Mouse (Mus musculus) MEL (cell line): ENCODE measurements around the gene Kbtbd12. TPM values are rescaled to one million over a fixed set of nuclear protein-coding genes. Genes with fewer than 3 reads are reported as not detected.

Experiments
- DNase-seq: peaks from one replicate; pipeline ENCODE4 v3.0.0; 2011; ENCODE audit warnings: low read depth, low spot score
- H3K27ac ChIP-seq: 2 replicates; pipeline ENCODE4 v1.5.1; 2012; ENCODE audit warnings: low read depth, mild to moderate bottlenecking, control low read depth, low read length, moderate library complexity; ENCODE audit not compliant: control insufficient read depth
- H3K27me3 ChIP-seq, 2 experiments: fragments of 150-350 bp in 1 of 2; sonication (generic) in 1 of 2; 2 replicates each; pipeline ENCODE4 v1.6.1; 2012; ENCODE audit warnings: low read length in 2 of 2, mild to moderate bottlenecking in 2 of 2, improper control_type of control experiment in 1 of 2, moderate library complexity in 1 of 2; ENCODE audit not compliant: insufficient read depth in 2 of 2, control insufficient read depth in 1 of 2
- H3K36me3 ChIP-seq, 2 experiments: 2 replicates each; pipeline ENCODE4 v1.6.1; 2012 to 2014; ENCODE audit warnings: low read length in 2 of 2, improper control_type of control experiment in 1 of 2, inconsistent platforms in 1 of 2, mild to moderate bottlenecking in 1 of 2; ENCODE audit not compliant: insufficient read depth in 2 of 2, control insufficient read depth in 1 of 2
- H3K4me1 ChIP-seq, 2 experiments: fragments of 150-350 bp in 1 of 2; sonication (generic) in 1 of 2; 2 replicates each; pipeline ENCODE4 v1.6.1; 2012; ENCODE audit warnings: low read length in 2 of 2, improper control_type of control experiment in 1 of 2, mild to moderate bottlenecking in 1 of 2; ENCODE audit not compliant: insufficient read depth in 2 of 2, control insufficient read depth in 1 of 2
- H3K4me3 ChIP-seq, 2 experiments: fragments of 150-350 bp in 1 of 2; sonication (generic) in 1 of 2; 2 replicates each; pipeline ENCODE4 v1.5.1; 2012; ENCODE audit warnings: low read depth in 2 of 2, low read length in 2 of 2, mild to moderate bottlenecking in 2 of 2, moderate library complexity in 2 of 2, control low read depth in 1 of 2, improper control_type of control experiment in 1 of 2; ENCODE audit not compliant: control insufficient read depth in 1 of 2, insufficient read depth in 1 of 2
- H3K79me2 ChIP-seq: 2 replicates; pipeline ENCODE4 v1.6.1; 2012; ENCODE audit warnings: mild to moderate bottlenecking, low read length, moderate library complexity; ENCODE audit not compliant: control insufficient read depth, poor library complexity, insufficient read depth
- H3K9ac ChIP-seq: 2 replicates; pipeline ENCODE4 v1.6.1; 2012; ENCODE audit warnings: low read depth, mild to moderate bottlenecking, control low read depth, low read length, moderate library complexity; ENCODE audit not compliant: control insufficient read depth, poor library complexity, severe bottlenecking
- H3K9me3 ChIP-seq: fragments of 150-350 bp; sonication (generic); replicated peaks from 2 replicates; pipeline ENCODE4 v1.6.1; 2012; ENCODE audit warnings: mild to moderate bottlenecking, low read length, improper control_type of control experiment, moderate library complexity; ENCODE audit not compliant: insufficient read depth
- CTCF ChIP-seq, 3 experiments: IDR thresholded peaks in 2 of 3; conservative IDR thresholded peaks in 1 of 3; 2 replicates each; pipeline ENCODE4 v1.5.1; 2011 to 2012; ENCODE audit warnings: low read length in 3 of 3, low read depth in 2 of 3, mild to moderate bottlenecking in 2 of 3, improper control_type of control experiment in 1 of 3, inconsistent platforms in 1 of 3, mixed read lengths in 1 of 3, moderate library complexity in 1 of 3; ENCODE audit not compliant: control insufficient read depth in 1 of 3, insufficient read depth in 1 of 3, poor library complexity in 1 of 3, severe bottlenecking in 1 of 3
- E2F4 ChIP-seq: IDR thresholded peaks from 2 replicates; pipeline ENCODE4 v1.6.1; 2011; ENCODE audit warnings: low read depth, low read length, improper control_type of control experiment, borderline replicate concordance
- ELF1 ChIP-seq: IDR thresholded peaks from 2 replicates; pipeline ENCODE4 v1.6.1; 2014; ENCODE audit warnings: low read depth, mild to moderate bottlenecking, inconsistent platforms, low read length, improper control_type of control experiment, moderate library complexity
- ETS1 ChIP-seq: IDR thresholded peaks from 2 replicates; pipeline ENCODE4 v1.6.1; 2012; ENCODE audit warnings: low read depth, mild to moderate bottlenecking, inconsistent platforms, low read length, improper control_type of control experiment, moderate library complexity
- HCFC1 ChIP-seq: IDR thresholded peaks from 2 replicates; pipeline ENCODE4 v1.6.1; 2012; ENCODE audit warnings: low read depth, mild to moderate bottlenecking, inconsistent platforms, low read length, improper control_type of control experiment, moderate library complexity
- JUND ChIP-seq: IDR thresholded peaks from 2 replicates; pipeline ENCODE4 v1.6.1; 2011; ENCODE audit warnings: low read depth, mild to moderate bottlenecking, improper control_type of control experiment, low read length
- KAT2A ChIP-seq: conservative IDR thresholded peaks from 2 replicates; pipeline ENCODE4 v1.6.1; 2012; ENCODE audit warnings: low read depth, low read length, improper control_type of control experiment, inconsistent platforms
- MAFK ChIP-seq: IDR thresholded peaks from 2 replicates; pipeline ENCODE4 v1.6.1; 2011; ENCODE audit warnings: low read depth, mild to moderate bottlenecking, low read length, improper control_type of control experiment, borderline replicate concordance
- MAX ChIP-seq: IDR thresholded peaks from 2 replicates; pipeline ENCODE4 v1.6.1; 2011; ENCODE audit warnings: low read length, improper control_type of control experiment
- MAZ ChIP-seq: IDR thresholded peaks from 2 replicates; pipeline ENCODE4 v1.6.1; 2012; ENCODE audit warnings: low read depth, mild to moderate bottlenecking, inconsistent platforms, low read length, improper control_type of control experiment
- NELFE ChIP-seq: IDR thresholded peaks from 2 replicates; pipeline ENCODE4 v1.6.1; 2011; ENCODE audit warnings: low read depth, low read length, improper control_type of control experiment
- POLR2AphosphoS5 ChIP-seq: IDR thresholded peaks from 2 replicates; pipeline ENCODE4 v1.6.1; 2012; ENCODE audit warnings: low read depth, borderline replicate concordance, mild to moderate bottlenecking, inconsistent platforms, low read length, moderate library complexity, mixed read lengths
- RAD21 ChIP-seq: IDR thresholded peaks from 2 replicates; pipeline ENCODE4 v1.6.1; 2011; ENCODE audit warnings: mild to moderate bottlenecking, low read depth, low read length, improper control_type of control experiment
- SMC3 ChIP-seq: IDR thresholded peaks from 2 replicates; pipeline ENCODE4 v1.6.1; 2011; ENCODE audit warnings: low read depth, low read length, improper control_type of control experiment
- USF1 ChIP-seq: IDR thresholded peaks from 2 replicates; pipeline ENCODE4 v1.6.1; 2014; ENCODE audit warnings: low read depth, mild to moderate bottlenecking, inconsistent platforms, low read length, improper control_type of control experiment, moderate library complexity
- ZC3H11A ChIP-seq: IDR thresholded peaks from 2 replicates; pipeline ENCODE4 v1.6.1; 2012; ENCODE audit warnings: low read depth, mild to moderate bottlenecking, inconsistent platforms, low read length, improper control_type of control experiment
- polyA plus RNA-seq, 2 experiments: library from polyadenylated mRNA; stranded (reverse) in 1 of 2; unstranded in 1 of 2; fragments of >175 nt in 1 of 2; fragments of >200 nt in 1 of 2; gene quantifications; 2 replicates each; pipeline versions ENCODE4 v1.2.1 to v1.2.4; 2012; ENCODE audit warnings: low replicate concordance in 2 of 2, low read depth in 1 of 2; ENCODE audit not compliant: insufficient read length in 2 of 2, insufficient read depth in 1 of 2, missing spikeins in 1 of 2
- total RNA-seq: library from RNA; depleted of rRNA; stranded (reverse); fragments of 300-350 nt; gene quantifications from 2 replicates; pipeline ENCODE4 v1.2.3, GENCODE M21; 2012

The Kbtbd12 gene
- total and polyA plus RNA-seq, 3 experiments, result 0.04 TPM; not detected in 2

GRCm38 (mm10) chr6:88566676-88567075 is 71.1 kb downstream of the Kbtbd12 start:
- DNase-seq, result no peak
- Histone ChIP-seq H3K9ac (no peak overlapping the region), H3K4me3 (no peak overlapping the region), H3K36me3 (no peaks in the 10 kb centered on the region), H3K27me3 (peaks cover 16 to 31% of the 10 kb centered on the region in 2 experiments), H3K79me2 (no peaks in the 10 kb centered on the region), H3K4me1 (no peaks in the 10 kb centered on the region), H3K27ac (no peak overlapping the region), H3K9me3 (no peaks in the 10 kb centered on the region)
- TF ChIP-seq KAT2A, result no peak
- TF ChIP-seq SMC3, result no peak
- no peak for TF ChIP-seq USF1
- TF ChIP-seq CTCF (IDR thresholded peaks at IDR 0.05 in 2 of 3, conservative IDR thresholded peaks at IDR 0.05 in 1 of 3; ENCODE audit: control insufficient read depth in 1 of 3, insufficient read depth in 1 of 3, low read depth in 2 of 3, low read length in 3 of 3, poor library complexity in 1 of 3, severe bottlenecking in 1 of 3), result no peak
- no peak for TF ChIP-seq ZC3H11A

GRCm38 (mm10) chr6:88565033-88565432 is 72.7 kb downstream of the Kbtbd12 start:
- Histone ChIP-seq H3K9me3 (no peaks in the 10 kb centered on the region), H3K79me2 (no peaks in the 10 kb centered on the region), H3K27me3 (peaks cover 23 to 43% of the 10 kb centered on the region in 2 experiments), H3K9ac (no peak overlapping the region), H3K27ac (no peak overlapping the region), H3K4me3 (no peak overlapping the region), H3K36me3 (no peaks in the 10 kb centered on the region), H3K4me1 (no peaks in the 10 kb centered on the region)
- TF ChIP-seq MAX, result no peak
- peak; percentile 45 for TF ChIP-seq SMC3
- TF ChIP-seq CTCF (IDR thresholded peaks at IDR 0.05 in 2 of 3, conservative IDR thresholded peaks at IDR 0.05 in 1 of 3; ENCODE audit: control insufficient read depth in 1 of 3, insufficient read depth in 1 of 3, low read depth in 2 of 3, low read length in 3 of 3, poor library complexity in 1 of 3, severe bottlenecking in 1 of 3), result peak in 2 of 3 experiments; percentile 21 to 45; a peak in 3 of 6 replicates
- peak; percentile 28 for TF ChIP-seq RAD21
- no peak for TF ChIP-seq HCFC1
- no peak for TF ChIP-seq MAFK
- no peak for TF ChIP-seq MAZ
- TF ChIP-seq ETS1, result no peak
- no peak for TF ChIP-seq NELFE
- TF ChIP-seq JUND, result no peak
- TF ChIP-seq POLR2AphosphoS5, result no peak
- no peak for TF ChIP-seq E2F4
- TF ChIP-seq ELF1, result no peak
- no peak for DNase-seq
